Mouse (Mus musculus): ENCODE measurements at regions not wholly inside any gene's neighbourhood (a gene's known extent, or its start where the extent isn't known, plus 50 kb on each side); places are given as distances from the start of the nearest gene placed in this dataset.

DNA sequence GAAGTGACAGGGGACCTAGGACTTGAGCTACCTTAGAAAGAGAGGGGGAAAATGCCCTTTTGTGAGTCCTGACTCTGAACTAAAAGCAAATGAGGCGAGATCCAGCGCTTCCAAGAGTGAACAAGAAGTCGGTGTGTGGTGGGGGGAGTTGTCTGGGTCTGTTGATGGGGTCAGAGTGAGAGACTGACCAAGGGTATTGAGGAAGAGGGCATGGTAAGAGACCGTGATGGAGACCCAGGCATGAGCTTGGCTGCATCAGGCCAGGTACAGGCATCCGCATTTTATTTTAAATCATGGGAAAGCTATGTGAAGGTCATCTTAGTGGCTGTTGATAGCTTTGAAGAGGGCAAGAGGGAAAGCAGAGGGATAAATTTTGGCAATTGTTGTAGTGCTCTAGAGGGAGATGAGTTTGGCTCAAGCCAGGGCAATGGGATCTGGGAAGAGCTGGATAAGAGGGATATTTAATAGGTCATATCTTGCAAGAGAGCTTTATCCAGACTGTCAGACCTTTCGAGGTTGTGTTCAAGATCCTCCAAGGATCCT, 94.7 kb upstream of the Slc38a2 start:
- TF ChIP-seq CHD2 (IDR thresholded peaks at IDR 0.05; ENCODE audit: low read depth, low read length) (no peak), ZC3H11A (IDR thresholded peaks at IDR 0.05; ENCODE audit: borderline replicate concordance, low read depth, low read length) (no peak), HCFC1 (IDR thresholded peaks at IDR 0.05; ENCODE audit: borderline replicate concordance, insufficient read depth, low read length) (no peak)
